Mouse (Mus musculus): ENCODE data around the gene Ppp1r9a. TPM values are rescaled to one million over a fixed set of nuclear protein-coding genes. Genes with fewer than 3 reads are reported as not detected.

Gene Ppp1r9a
- total and polyA plus RNA-seq, 2 experiments from 2014 or later, result 39.1 to 85.5 TPM

DNA sequence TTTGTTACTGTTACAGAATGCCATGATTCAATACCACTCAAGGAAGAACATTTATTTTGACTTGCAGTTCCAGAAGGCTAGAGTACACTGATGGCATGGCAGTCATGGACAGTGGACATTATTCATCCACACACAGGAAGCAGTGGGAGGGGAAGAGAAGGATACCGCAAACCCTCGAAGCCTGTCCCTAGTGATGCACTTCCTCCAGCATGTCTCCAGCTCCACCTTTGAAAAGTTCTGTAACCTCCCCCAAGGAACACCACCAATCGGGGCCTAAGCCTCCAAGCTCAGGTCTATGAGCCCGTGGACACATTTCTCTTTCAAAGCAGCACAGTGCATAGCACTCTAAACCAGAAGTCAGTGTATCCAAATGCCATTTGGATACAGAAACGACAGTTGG is 120.0 kb downstream of the Ppp1r9a start:
- ATAC-seq, result no peak

DNA sequence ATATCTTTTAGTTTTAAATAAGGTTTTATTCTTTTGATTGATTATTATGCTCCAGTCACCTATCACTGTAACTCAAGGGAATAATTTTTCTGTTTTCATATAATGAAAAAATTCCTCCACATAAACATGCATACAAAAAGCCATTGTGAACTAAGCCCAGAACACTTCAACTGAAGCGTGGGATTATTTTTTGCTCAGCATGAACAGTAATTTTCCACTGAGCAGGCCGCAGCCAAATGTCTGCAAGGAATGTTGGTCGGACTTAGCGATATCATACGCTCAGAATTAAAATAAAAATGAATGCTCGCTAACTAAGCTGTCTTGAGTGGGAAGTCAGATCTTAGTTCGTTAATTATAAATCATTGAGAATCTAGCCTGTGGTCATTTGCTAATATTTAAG is 122.2 kb downstream of the Ppp1r9a start:
- Histone ChIP-seq H3K4me2 (ENCODE audit: low read depth) (no peak overlapping the region), H3K4me3 (ENCODE audit: low read depth, low read length) (no peak overlapping the region), H3K36me3 (ENCODE audit: insufficient read depth) (no peaks in the 10 kb centered on the region), H3K9ac (no peak overlapping the region), H3K9me3 (ENCODE audit: low read length) (no peaks in the 10 kb centered on the region), H3K4me1 (ENCODE audit: insufficient read depth) (no peaks in the 10 kb centered on the region), H3K27me3 (ENCODE audit: insufficient read depth, low read length) (no peaks in the 10 kb centered on the region), H3K27ac (ENCODE audit: low read depth, low read length) (no peak overlapping the region)
- DNase-seq (no peak), ATAC-seq (no peak)
- WGBS, result 59% methylated on average over 7 of the region's 7 CpGs
- TF ChIP-seq CTCF (IDR thresholded peaks at IDR 0.05; ENCODE audit: low read depth), result no peak

More for the DNA sequence above, 120.0 kb downstream of the Ppp1r9a start:
- no peak for DNase-seq
- Histone ChIP-seq H3K27me3 (ENCODE audit: insufficient read depth, low read length) (no peaks in the 10 kb centered on the region), H3K4me3 (ENCODE audit: low read depth, low read length) (no peak overlapping the region), H3K9ac (no peak overlapping the region), H3K27ac (ENCODE audit: low read depth, low read length) (no peak overlapping the region), H3K9me3 (ENCODE audit: low read length) (no peaks in the 10 kb centered on the region), H3K4me1 (ENCODE audit: insufficient read depth) (no peaks in the 10 kb centered on the region), H3K36me3 (ENCODE audit: insufficient read depth) (no peaks in the 10 kb centered on the region), H3K4me2 (ENCODE audit: low read depth) (no peak overlapping the region)
- TF ChIP-seq CTCF (IDR thresholded peaks at IDR 0.05; ENCODE audit: low read depth), result no peak
- 82% methylated on average over 5 of the region's 5 CpGs for WGBS

DNA sequence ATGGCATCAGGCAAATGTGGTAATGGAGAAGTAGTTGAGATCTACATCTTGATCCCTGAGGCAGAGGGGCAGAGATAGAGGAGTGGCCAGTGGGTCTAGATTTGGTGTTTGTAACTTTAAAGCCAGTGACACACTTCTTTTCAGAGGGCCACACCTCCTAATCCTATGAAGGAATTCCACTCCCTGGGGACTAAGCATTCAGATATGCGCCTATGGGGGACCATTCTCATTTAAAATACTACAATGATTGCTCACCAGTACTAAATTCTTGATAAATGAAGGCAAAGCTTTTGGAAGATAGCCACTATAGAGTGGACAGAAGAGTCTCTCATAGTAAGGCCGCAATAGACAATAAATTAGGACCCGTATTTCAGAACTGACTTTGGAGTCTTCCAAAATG is 124.1 kb downstream of the Ppp1r9a start:
- H3K4me2 ChIP-seq (ENCODE audit: low read depth), result no peak overlapping the region
- WGBS, result 33% methylated on average over 3 of the region's 3 CpGs

GRCm38 (mm10) chr6:5027213-5027612 is 124.5 kb downstream of the Ppp1r9a start:
- TF ChIP-seq CTCF (IDR thresholded peaks at IDR 0.05; ENCODE audit: low read depth), result no peak
- H3K4me2 ChIP-seq (ENCODE audit: low read depth), result no peak overlapping the region
- DNase-seq, result no peak
- H3K27ac ChIP-seq (ENCODE audit: low read depth, low read length), result no peak overlapping the region
- no peaks in the 10 kb centered on the region for H3K9me3 ChIP-seq (ENCODE audit: low read length)
- no peaks in the 10 kb centered on the region for H3K27me3 ChIP-seq (ENCODE audit: insufficient read depth, low read length)
- 52% methylated on average over 2 of the region's 2 CpGs for WGBS
- no peaks in the 10 kb centered on the region for H3K4me1 ChIP-seq (ENCODE audit: insufficient read depth)
- H3K36me3 ChIP-seq (ENCODE audit: insufficient read depth), result no peaks in the 10 kb centered on the region
- H3K9ac ChIP-seq, result no peak overlapping the region
- no peak for ATAC-seq
- no peak overlapping the region for H3K4me3 ChIP-seq (ENCODE audit: low read depth, low read length)

More for the DNA sequence above, 124.1 kb downstream of the Ppp1r9a start:
- ATAC-seq (no peak), DNase-seq (no peak)
- no peaks in the 10 kb centered on the region for H3K9me3 ChIP-seq (ENCODE audit: low read length)
- no peak for TF ChIP-seq CTCF (IDR thresholded peaks at IDR 0.05; ENCODE audit: low read depth)
- H3K4me3 ChIP-seq (ENCODE audit: low read depth, low read length), result no peak overlapping the region
- no peaks in the 10 kb centered on the region for H3K36me3 ChIP-seq (ENCODE audit: insufficient read depth)
- H3K27ac ChIP-seq (ENCODE audit: low read depth, low read length), result no peak overlapping the region
- no peak overlapping the region for H3K9ac ChIP-seq
- no peaks in the 10 kb centered on the region for H3K4me1 ChIP-seq (ENCODE audit: insufficient read depth)
- no peaks in the 10 kb centered on the region for H3K27me3 ChIP-seq (ENCODE audit: insufficient read depth, low read length)

- Histone ChIP-seq H3K4me1 (ENCODE audit: insufficient read depth) (no peaks in the 10 kb centered on the region), H3K27ac (ENCODE audit: low read depth, low read length) (no peak overlapping the region), H3K27me3 (ENCODE audit: insufficient read depth, low read length) (no peaks in the 10 kb centered on the region), H3K4me2 (ENCODE audit: low read depth) (no peak overlapping the region), H3K36me3 (ENCODE audit: insufficient read depth) (no peaks in the 10 kb centered on the region), H3K9ac (no peak overlapping the region), H3K9me3 (ENCODE audit: low read length) (no peaks in the 10 kb centered on the region), H3K4me3 (ENCODE audit: low read depth, low read length) (no peak overlapping the region)
- DNase-seq, result no peak
- TF ChIP-seq CTCF (IDR thresholded peaks at IDR 0.05; ENCODE audit: low read depth), result no peak
- ATAC-seq, result no peak
- WGBS, result 57% methylated on average over 5 of the region's 5 CpGs
These were observed 125.1 kb downstream of the Ppp1r9a start for GRCm38 (mm10) chr6:5027801-5028200.

DNA sequence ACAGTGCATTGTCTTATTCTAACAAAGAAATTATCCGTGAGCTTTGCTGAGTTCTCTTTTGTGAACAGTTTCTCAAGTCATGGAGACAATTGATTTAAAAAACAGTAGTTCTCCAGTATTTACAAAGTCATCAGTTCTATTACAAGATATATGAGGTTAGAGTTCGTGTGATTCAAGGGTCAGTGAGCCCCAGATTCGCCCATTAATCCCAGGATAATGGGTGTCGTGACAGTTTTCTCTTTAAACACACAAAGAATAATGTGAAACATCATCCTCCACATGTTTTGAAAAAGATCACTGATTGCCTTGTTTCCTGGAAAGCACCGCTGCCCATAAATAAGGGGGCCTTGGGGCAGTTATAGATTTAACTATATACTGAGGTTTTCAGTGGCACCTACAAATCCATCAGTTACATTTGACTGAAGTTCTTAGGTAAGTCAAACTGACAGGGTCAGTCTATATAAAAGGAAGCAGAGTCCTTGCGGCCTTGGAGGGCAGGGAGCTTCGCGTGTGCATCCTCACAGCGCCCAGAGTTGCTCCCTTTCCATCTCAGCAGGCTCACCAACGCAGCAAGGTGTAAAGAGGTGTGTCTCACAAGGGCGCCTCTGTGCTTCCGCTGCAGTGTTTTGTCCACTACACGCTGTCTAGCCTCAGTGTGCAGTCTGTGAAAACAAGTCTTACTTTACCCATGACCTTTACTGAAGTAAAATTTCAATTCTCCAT is 126.6 kb downstream of the Ppp1r9a start:
- H3K9ac ChIP-seq, result no peak overlapping the region
- H3K36me3 ChIP-seq (ENCODE audit: insufficient read depth), result no peaks in the 10 kb centered on the region
- DNase-seq, result no peak
- H3K4me2 ChIP-seq (ENCODE audit: low read depth), result no peak overlapping the region
- no peak for ATAC-seq
- no peaks in the 10 kb centered on the region for H3K27me3 ChIP-seq (ENCODE audit: insufficient read depth, low read length)
- no peak overlapping the region for H3K4me3 ChIP-seq (ENCODE audit: low read depth, low read length)
- H3K9me3 ChIP-seq (ENCODE audit: low read length), result no peaks in the 10 kb centered on the region
- H3K27ac ChIP-seq (ENCODE audit: low read depth, low read length), result no peak overlapping the region
- no peak for TF ChIP-seq CTCF (IDR thresholded peaks at IDR 0.05; ENCODE audit: low read depth)
- no peaks in the 10 kb centered on the region for H3K4me1 ChIP-seq (ENCODE audit: insufficient read depth)
- WGBS, result 78% methylated on average over 13 of the region's 13 CpGs

DNA sequence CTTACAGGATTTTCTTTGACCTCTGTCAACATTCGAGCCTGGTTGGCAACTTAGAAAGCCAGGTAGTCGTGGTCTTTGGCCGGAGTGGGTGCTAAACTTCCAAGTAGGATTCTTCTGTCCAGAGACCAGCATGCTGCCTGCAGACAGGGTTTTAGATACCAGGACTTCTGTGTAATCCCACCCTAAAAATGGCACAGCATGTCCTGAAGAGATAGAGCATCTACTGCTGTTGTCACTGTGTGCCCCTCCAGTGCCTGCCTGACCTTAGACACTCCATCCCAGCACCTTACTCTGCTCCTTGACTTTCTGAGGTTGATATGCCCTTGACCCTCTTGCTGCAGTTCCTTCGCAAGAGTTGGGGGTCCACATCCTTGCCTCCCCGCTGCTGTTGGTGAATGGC is 127.2 kb downstream of the Ppp1r9a start:
- Histone ChIP-seq H3K27me3 (ENCODE audit: insufficient read depth, low read length) (no peaks in the 10 kb centered on the region), H3K36me3 (ENCODE audit: insufficient read depth) (no peaks in the 10 kb centered on the region), H3K9ac (no peak overlapping the region), H3K4me3 (ENCODE audit: low read depth, low read length) (no peak overlapping the region), H3K4me1 (ENCODE audit: insufficient read depth) (no peaks in the 10 kb centered on the region), H3K9me3 (ENCODE audit: low read length) (no peaks in the 10 kb centered on the region), H3K4me2 (ENCODE audit: low read depth) (no peak overlapping the region), H3K27ac (ENCODE audit: low read depth, low read length) (no peak overlapping the region)
- TF ChIP-seq CTCF (IDR thresholded peaks at IDR 0.05; ENCODE audit: low read depth), result no peak
- WGBS, result 97% methylated on average over 5 of the region's 5 CpGs
- no peak for DNase-seq
- no peak for ATAC-seq

Data from forebrain, postnatal 0 days (tissue).